ENCODE assay signal across 7 mouse cellular contexts in genomic region chr11:22858441-22859300, GRCm38 (mm10). TPM values are rescaled to one million over a fixed set of nuclear protein-coding genes. Genes with fewer than 3 reads are reported as not detected.
DNase-seq lines count a peak whose midpoint lies in the region; ATAC-seq lines count a peak whose summit lies in the region.

No protein-coding gene starts in this region.

- H3K36me3 ChIP-seq in embryonic facial prominence, embryonic 12.5 days, result no peaks in the 10 kb centered on the region
- no peaks in the 10 kb centered on the region for H3K36me3 ChIP-seq in liver, embryonic 13.5 days
- no peaks in the 10 kb centered on the region for H3K36me3 ChIP-seq in neural tube, embryonic 15.5 days

- peak; percentile 38 for DNase-seq in urinary bladder, adult 2 months (ENCODE audit: low spot score)
- DNase-seq in urinary bladder, postnatal 4 days (ENCODE audit: low spot score in 2 of 2), result no peak
- DNase-seq in induced T-regulatory cell, adult 2 months (ENCODE audit: low read depth), result peak; percentile 74
- DNase-seq in liver, embryonic 13.5 days, result no peak
- no peak for DNase-seq in frontal cortex, postnatal 36 days (ENCODE audit: low spot score in 2 of 2)

- H3K9ac ChIP-seq in embryonic facial prominence, embryonic 12.5 days, result peak overlapping the region; percentile 60
- H3K9ac ChIP-seq in liver, embryonic 13.5 days, result peak overlapping the region; percentile 86
- peak overlapping the region; percentile 55 for H3K9ac ChIP-seq in neural tube, embryonic 15.5 days (replicated peaks)

- peaks cover 41% of the 10 kb centered on the region for H3K27me3 ChIP-seq in embryonic facial prominence, embryonic 12.5 days
- peaks cover 7% of the 10 kb centered on the region for H3K27me3 ChIP-seq in liver, embryonic 13.5 days
- peaks cover 63% of the 10 kb centered on the region for H3K27me3 ChIP-seq in neural tube, embryonic 15.5 days (replicated peaks)

- H3K4me1 ChIP-seq in embryonic facial prominence, embryonic 12.5 days, result peaks cover 14% of the 10 kb centered on the region
- peaks cover 65% of the 10 kb centered on the region for H3K4me1 ChIP-seq in liver, embryonic 13.5 days (replicated peaks)
- H3K4me1 ChIP-seq in neural tube, embryonic 15.5 days, result peaks cover 27% of the 10 kb centered on the region

- 1% methylated on average over 50 of the region's 50 CpGs for WGBS in embryonic facial prominence, embryonic 12.5 days
- under 1% methylated on average over 50 of the region's 50 CpGs for WGBS in liver, embryonic 13.5 days (ENCODE audit: insufficient replicate concordance)
- 1% methylated on average over 50 of the region's 50 CpGs for WGBS in neural tube, embryonic 15.5 days

- H3K27ac ChIP-seq in embryonic facial prominence, embryonic 12.5 days, result no peak overlapping the region
- H3K27ac ChIP-seq in liver, embryonic 13.5 days, result peak overlapping the region; percentile 80
- no peak overlapping the region for H3K27ac ChIP-seq in neural tube, embryonic 15.5 days (replicated peaks)

- H3K4me3 ChIP-seq in embryonic facial prominence, embryonic 12.5 days, result peak overlapping the region; percentile 66
- H3K4me3 ChIP-seq in liver, embryonic 13.5 days (replicated peaks), result peak overlapping the region; percentile 82
- peak overlapping the region; percentile 63 for H3K4me3 ChIP-seq in neural tube, embryonic 15.5 days (replicated peaks)

- H3K9me3 ChIP-seq in embryonic facial prominence, embryonic 12.5 days, result no peaks in the 10 kb centered on the region
- H3K9me3 ChIP-seq in liver, embryonic 13.5 days (replicated peaks), result no peaks in the 10 kb centered on the region
- H3K9me3 ChIP-seq in neural tube, embryonic 15.5 days (replicated peaks), result no peaks in the 10 kb centered on the region

- ATAC-seq in embryonic facial prominence, embryonic 12.5 days (ENCODE audit: insufficient number of reproducible peaks, insufficient read depth, low FRiP score, low TSS enrichment), result peak; percentile 13; the same call in 1 of the 2 replicates
- peak; percentile 54 for ATAC-seq in liver, embryonic 13.5 days (ENCODE audit: low read depth)
- peak; percentile 19; the same call in 1 of the 2 replicates for ATAC-seq in neural tube, embryonic 15.5 days (ENCODE audit: low FRiP score)

- peak overlapping the region; percentile 94 for H3K4me2 ChIP-seq in embryonic facial prominence, embryonic 12.5 days (replicated peaks)
- peak overlapping the region; percentile 97 for H3K4me2 ChIP-seq in liver, embryonic 13.5 days
- H3K4me2 ChIP-seq in neural tube, embryonic 15.5 days, result peak overlapping the region; percentile 99

RNA-seq across cellular contexts. Expression of gene B3gnt2, which starts 2.1 kb away (rescaled TPM):
- 22.6 and 25.7 TPM in 2 replicates for polyA plus RNA-seq in urinary bladder, adult 2 months (2012; rRNA removed)
- polyA plus RNA-seq in embryonic facial prominence, embryonic 12.5 days (2016; fragmentation: Nextera tagmentation; extraction: Ambion mirVana), result 3.8 and 6.4 TPM in 2 replicates
- 4.8 TPM in 2 replicates for polyA plus RNA-seq in liver, embryonic 13.5 days (2015; fragmentation: Nextera tagmentation; extraction: Ambion mirVana)
- polyA plus RNA-seq in neural tube, embryonic 15.5 days (2015; fragmentation: Nextera tagmentation; extraction: Ambion mirVana), result 2.3 and 5.5 TPM in 2 replicates

Comparison
In these comparisons a context has a peak if more than half of its experiments do, and no peak if none do; other contexts are left out.
1. DNase-seq: peak in urinary bladder, adult 2 months (single experiment) and induced T-regulatory cell, adult 2 months (single experiment); none in urinary bladder, postnatal 4 days (0 of 2), liver, embryonic 13.5 days (single experiment) and frontal cortex, postnatal 36 days (0 of 2).
2. Peak in every context shown above with its lines, with median percentiles within 50 percentile points of each other: ATAC-seq, H3K4me2 ChIP-seq, H3K4me3 ChIP-seq and H3K9ac ChIP-seq.